Mouse (Mus musculus) olfactory bulb, adult 2 months (tissue): Measurements from ENCODE around the gene Itgax.

Experiments used
- CTCF ChIP-seq: fragments of 200-500 bp; IDR thresholded peaks from 2 replicates; pipeline ENCODE4 v1.5.1; 2012; ENCODE audit warnings: low read depth, mild to moderate bottlenecking, low read length, moderate library complexity; ENCODE audit not compliant: insufficient read depth
- POLR2A ChIP-seq: fragments of 200-500 bp; IDR thresholded peaks from 2 replicates; pipeline ENCODE4 v1.6.1; 2012; ENCODE audit warnings: mild to moderate bottlenecking, low read depth, low read length, moderate library complexity; ENCODE audit not compliant: insufficient read depth

- no peak for TF ChIP-seq CTCF
- no peak for TF ChIP-seq POLR2A
Observed at GRCm38 (mm10) chr7:128089141-128089540, 40.2 kb upstream of the Itgax start.
